Mouse (Mus musculus) heart, embryonic 11.5 days (tissue): ENCODE data around the gene Samsn1. TPM values are rescaled to one million over a fixed set of nuclear protein-coding genes. Genes with fewer than 3 reads are reported as not detected.

ENCODE experiments used
- ATAC-seq: fragments of 200-750 bp; cut with Nextera tagmentation; replicated peaks from 2 replicates; pipeline ENCODE4 v1.8.0; 2017; ENCODE audit warnings: moderate library complexity; ENCODE audit not compliant: insufficient number of reproducible peaks, low FRiP score, low TSS enrichment
- H3K27ac ChIP-seq: fragments of 300-500 bp; sonication (generic); 2 replicates; pipeline ENCODE4 v1.5.1; 2014; ENCODE audit warnings: mild to moderate bottlenecking, low read depth, low read length
- H3K27me3 ChIP-seq: fragments of 300-500 bp; sonication (generic); 2 replicates; pipeline ENCODE4 v1.6.1; 2014; ENCODE audit warnings: mild to moderate bottlenecking, low read length, mixed read lengths; ENCODE audit not compliant: control insufficient read depth, insufficient read depth
- H3K36me3 ChIP-seq: fragments of 300-500 bp; sonication (generic); 2 replicates; pipeline ENCODE4 v1.6.1; 2014; ENCODE audit warnings: mild to moderate bottlenecking, low read length, moderate library complexity, mixed read lengths; ENCODE audit not compliant: control insufficient read depth, insufficient read depth
- H3K4me1 ChIP-seq: fragments of 300-500 bp; sonication (generic); 2 replicates; pipeline ENCODE4 v1.6.1; 2014; ENCODE audit warnings: low read length; ENCODE audit not compliant: control insufficient read depth, insufficient read depth
- H3K4me2 ChIP-seq: fragments of 300-500 bp; sonication (generic); 2 replicates; pipeline ENCODE4 v1.6.1; 2014; ENCODE audit warnings: mild to moderate bottlenecking, moderate library complexity
- H3K4me3 ChIP-seq: fragments of 300-500 bp; sonication (generic); 2 replicates; pipeline ENCODE4 v1.5.1; 2014; ENCODE audit warnings: low read depth, low read length
- H3K9ac ChIP-seq: fragments of 300-500 bp; sonication (generic); 2 replicates; pipeline ENCODE4 v1.6.1; 2014; ENCODE audit warnings: mild to moderate bottlenecking, low read depth, low read length, moderate library complexity
- H3K9me3 ChIP-seq: fragments of 300-500 bp; sonication (generic); replicated peaks from 2 replicates; pipeline ENCODE4 v1.6.1; 2016; ENCODE audit warnings: low read length; ENCODE audit not compliant: control insufficient read depth
- WGBS: fragments of 180-500 bp; shearing (Covaris S2); extraction: QIAGEN DNeasy Blood & Tissue Kit; methylation state at CpG from one replicate; pipeline ENCODE4 v1.1.7; 2014; ENCODE audit not compliant: insufficient replicate concordance; 5-methylcytosine and 5-hydroxymethylcytosine counted together
- polyA plus RNA-seq: library from polyadenylated mRNA; unstranded; fragments of >200 nt; fragmentation: Nextera tagmentation; extraction: Ambion mirVana; gene quantifications from 2 replicates; pipeline ENCODE4 v1.2.1, GENCODE M21; 2014

Samsn1 gene
- polyA plus RNA-seq, 1 experiment from 2014 or later, result 1.5 TPM

DNA sequence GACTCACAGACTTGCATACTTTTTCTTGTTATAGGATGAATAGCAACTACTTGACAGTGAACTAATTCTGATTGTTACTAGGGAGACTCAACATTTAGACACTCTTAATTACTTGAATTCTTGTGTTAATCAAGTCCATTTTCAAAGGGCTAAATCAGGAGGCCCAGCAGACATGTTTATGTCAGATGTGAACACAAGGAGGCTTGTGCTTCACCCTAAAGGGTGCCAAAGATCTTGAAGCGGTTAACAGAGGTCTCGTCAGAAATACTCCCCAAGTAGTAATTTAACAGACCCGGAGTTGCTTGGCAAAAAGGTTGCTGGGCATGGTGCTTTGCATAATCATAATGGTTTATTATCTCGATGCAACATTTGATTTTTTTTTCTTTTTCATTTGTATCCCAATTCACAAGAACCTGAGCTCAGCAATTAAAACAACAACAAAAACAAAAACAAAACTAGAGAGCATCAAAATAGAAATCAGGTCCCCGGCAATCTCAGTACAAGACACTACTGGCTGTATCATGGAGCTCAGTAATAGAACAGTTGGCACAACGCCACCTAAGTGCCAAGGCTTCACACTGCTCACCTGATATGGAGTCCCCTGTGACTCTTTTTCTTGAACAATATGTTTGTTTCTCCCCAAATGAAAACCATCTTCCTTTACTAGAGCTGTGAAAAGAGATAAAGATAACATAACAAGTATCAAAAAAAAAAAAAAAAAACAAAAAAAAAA, 51.6 kb downstream of the Samsn1 start:
- H3K27ac ChIP-seq, result no peak overlapping the region

DNA sequence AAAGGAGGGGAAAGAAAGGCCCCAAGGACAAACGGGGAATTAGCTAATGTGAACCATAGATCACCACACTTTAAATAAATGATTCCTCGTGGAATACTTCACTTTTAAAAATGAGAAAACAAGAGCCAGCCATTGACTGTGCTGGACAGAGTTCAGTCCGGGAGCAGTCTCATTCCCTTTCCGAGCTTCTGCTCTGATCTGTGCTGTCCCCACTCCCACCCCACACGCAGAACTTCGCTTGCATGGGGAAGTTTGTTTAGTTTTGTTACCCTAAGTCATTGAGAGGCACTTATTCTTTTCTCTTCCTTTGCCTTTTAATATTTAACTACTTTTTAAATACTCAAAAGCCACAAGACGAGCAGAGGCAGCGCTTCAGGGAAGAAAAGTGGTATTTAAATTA, 60.1 kb downstream of the Samsn1 start:
- 73% methylated on average over 8 of the region's 8 CpGs for WGBS
- no peak overlapping the region for H3K4me3 ChIP-seq
- no peaks in the 10 kb centered on the region for H3K4me1 ChIP-seq
- H3K36me3 ChIP-seq, result no peaks in the 10 kb centered on the region
- H3K9ac ChIP-seq, result no peak overlapping the region
- no peak overlapping the region for H3K27ac ChIP-seq
- no peak for ATAC-seq
- H3K4me2 ChIP-seq, result no peak overlapping the region
- H3K27me3 ChIP-seq, result no peaks in the 10 kb centered on the region
- H3K9me3 ChIP-seq, result no peaks in the 10 kb centered on the region

More for the DNA sequence above, 51.6 kb downstream of the Samsn1 start:
- Histone ChIP-seq H3K4me2 (no peak overlapping the region), H3K4me3 (no peak overlapping the region), H3K4me1 (no peaks in the 10 kb centered on the region), H3K9ac (no peak overlapping the region), H3K27me3 (no peaks in the 10 kb centered on the region), H3K9me3 (no peaks in the 10 kb centered on the region), H3K36me3 (no peaks in the 10 kb centered on the region)
- 83% methylated on average over 6 of the region's 6 CpGs for WGBS
- ATAC-seq, result no peak

DNA sequence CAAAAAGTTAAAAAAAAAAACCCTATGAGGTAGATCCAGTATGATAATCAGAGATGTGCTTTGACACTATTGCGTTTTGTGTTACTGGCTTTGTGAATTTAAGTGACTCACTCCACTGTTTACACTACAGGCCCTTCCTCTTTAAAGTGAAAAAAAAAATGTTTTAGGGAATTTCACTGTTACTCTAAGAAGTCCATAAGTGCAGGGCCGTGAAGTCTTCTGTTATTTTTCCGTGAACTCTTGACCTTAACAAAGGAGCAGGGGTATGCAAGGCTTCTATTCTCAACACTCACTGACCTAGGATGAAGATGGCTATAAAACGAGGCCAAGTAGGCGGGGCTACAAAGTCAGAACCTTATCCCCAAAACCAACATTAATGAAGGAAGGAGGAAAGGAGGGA, 60.6 kb downstream of the Samsn1 start:
- WGBS, result 50% methylated on average over 5 of the region's 5 CpGs
- H3K27me3 ChIP-seq, result no peaks in the 10 kb centered on the region
- no peak overlapping the region for H3K9ac ChIP-seq
- H3K4me3 ChIP-seq, result no peak overlapping the region
- no peak overlapping the region for H3K27ac ChIP-seq
- no peaks in the 10 kb centered on the region for H3K9me3 ChIP-seq
- no peaks in the 10 kb centered on the region for H3K36me3 ChIP-seq
- no peaks in the 10 kb centered on the region for H3K4me1 ChIP-seq
- no peak for ATAC-seq
- H3K4me2 ChIP-seq, result no peak overlapping the region

DNA sequence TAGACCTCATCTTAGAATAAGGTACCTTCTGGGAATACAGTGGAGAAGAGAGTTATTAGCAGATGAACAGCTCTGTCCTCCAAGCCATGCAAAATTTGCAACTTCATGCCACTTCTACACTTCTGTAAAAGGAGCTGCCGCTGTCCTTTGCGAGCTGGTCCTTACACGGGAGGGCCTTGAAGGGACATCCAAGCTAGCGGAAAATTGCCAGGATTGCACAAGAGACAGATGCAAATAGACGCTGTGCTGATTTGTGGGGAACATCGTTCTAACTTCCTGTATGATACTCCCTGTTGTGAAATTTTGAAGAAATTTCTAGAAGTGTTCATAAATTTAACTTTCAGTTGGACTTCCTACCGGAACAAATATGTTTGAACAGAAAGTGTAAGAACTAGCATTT, 61.0 kb downstream of the Samsn1 start:
- no peak overlapping the region for H3K9ac ChIP-seq
- whole genome bisulfite sequencing, result 87% methylated on average over 7 of the region's 7 CpGs
- H3K4me3 ChIP-seq, result no peak overlapping the region
- H3K27ac ChIP-seq, result no peak overlapping the region
- no peaks in the 10 kb centered on the region for H3K27me3 ChIP-seq
- H3K4me1 ChIP-seq, result no peaks in the 10 kb centered on the region
- no peaks in the 10 kb centered on the region for H3K9me3 ChIP-seq
- no peaks in the 10 kb centered on the region for H3K36me3 ChIP-seq
- no peak overlapping the region for H3K4me2 ChIP-seq
- no peak for ATAC-seq

DNA sequence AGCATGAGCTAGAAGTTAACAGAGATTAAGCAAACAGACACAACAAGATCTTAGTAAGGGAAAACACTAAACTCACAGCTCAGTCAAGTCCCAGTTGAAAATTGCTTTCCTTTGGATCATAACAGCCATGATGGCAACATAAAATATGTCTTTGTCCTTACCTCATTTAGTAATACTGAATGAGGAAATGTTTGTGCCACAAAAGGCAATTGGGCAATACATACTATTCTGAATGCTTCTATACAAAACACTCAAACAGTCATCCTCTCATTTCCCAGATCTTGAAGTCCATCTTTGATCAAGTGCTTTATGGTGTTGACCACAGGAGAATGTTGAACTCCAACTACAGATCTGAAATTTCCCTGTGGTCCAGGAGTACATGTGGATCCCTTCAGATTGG, 88.7 kb downstream of the Samsn1 start:
- H3K27me3 ChIP-seq, result no peaks in the 10 kb centered on the region
- no peaks in the 10 kb centered on the region for H3K9me3 ChIP-seq
- no peaks in the 10 kb centered on the region for H3K4me1 ChIP-seq
- no peak overlapping the region for H3K9ac ChIP-seq
- no peak overlapping the region for H3K27ac ChIP-seq
- no peak for ATAC-seq
- H3K4me3 ChIP-seq, result no peak overlapping the region
- H3K36me3 ChIP-seq, result no peaks in the 10 kb centered on the region
- H3K4me2 ChIP-seq, result no peak overlapping the region

DNA sequence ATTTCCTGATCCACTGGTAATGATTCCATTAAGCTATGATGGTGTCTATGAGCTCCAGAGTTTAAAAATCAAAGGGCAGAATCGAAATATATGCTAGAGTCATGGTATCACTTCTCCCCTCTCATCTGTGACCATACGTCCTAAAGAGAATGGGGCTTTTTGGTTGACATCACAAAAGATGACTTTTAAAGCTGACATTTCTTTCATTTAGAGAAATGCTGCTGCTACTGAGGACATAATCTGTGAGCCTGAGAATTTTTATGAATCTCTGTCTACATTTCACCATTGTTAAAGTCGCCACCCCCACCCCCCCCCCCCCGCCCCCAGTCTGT, 91.9 kb downstream of the Samsn1 start:
- 79% methylated on average over 4 of the region's 4 CpGs for WGBS

DNA sequence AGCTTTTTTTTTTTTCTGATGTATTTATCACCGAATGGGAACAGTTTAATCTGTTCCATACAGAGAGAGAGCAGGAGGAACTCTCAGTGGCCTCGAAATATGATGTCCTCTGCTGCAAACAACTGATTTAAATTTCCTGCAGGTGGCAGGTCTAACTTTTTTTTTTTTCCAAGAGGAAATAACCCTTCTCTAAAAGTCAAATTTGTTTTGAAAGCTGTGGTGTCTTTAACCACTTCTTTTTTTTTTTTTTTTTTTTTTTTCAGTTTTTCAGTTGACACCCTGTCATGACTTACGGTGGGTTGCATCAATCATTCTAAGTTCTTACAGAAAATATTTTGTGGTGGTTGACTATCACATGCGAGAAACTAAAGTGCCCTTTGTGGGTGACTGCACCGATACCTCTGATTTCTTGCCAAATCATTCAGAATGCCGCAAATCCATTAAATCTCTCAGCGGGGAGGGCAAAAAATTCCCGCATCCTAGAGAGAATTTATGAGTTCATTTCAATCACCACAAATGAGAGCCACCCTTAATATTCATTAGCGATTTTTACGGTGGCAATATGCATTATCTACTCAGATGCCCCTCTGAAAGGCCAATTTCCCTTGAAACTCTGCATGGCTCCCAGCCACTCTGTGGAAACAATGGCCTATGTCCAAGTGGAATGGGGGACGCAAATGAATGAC, 92.4 kb downstream of the Samsn1 start:
- Histone ChIP-seq H3K36me3 (no peaks in the 10 kb centered on the region), H3K4me3 (no peak overlapping the region), H3K4me1 (no peaks in the 10 kb centered on the region), H3K27me3 (no peaks in the 10 kb centered on the region), H3K9ac (no peak overlapping the region), H3K9me3 (no peaks in the 10 kb centered on the region), H3K27ac (no peak overlapping the region), H3K4me2 (no peak overlapping the region)
- WGBS, result 82% methylated on average over 11 of the region's 11 CpGs
- no peak for ATAC-seq

More for the DNA sequence above, 91.9 kb downstream of the Samsn1 start:
- no peaks in the 10 kb centered on the region for H3K27me3 ChIP-seq
- H3K9me3 ChIP-seq, result no peaks in the 10 kb centered on the region
- no peak overlapping the region for H3K27ac ChIP-seq
- no peak overlapping the region for H3K4me2 ChIP-seq
- no peak overlapping the region for H3K4me3 ChIP-seq
- ATAC-seq, result no peak
- H3K4me1 ChIP-seq, result no peaks in the 10 kb centered on the region
- H3K36me3 ChIP-seq, result no peaks in the 10 kb centered on the region
- no peak overlapping the region for H3K9ac ChIP-seq

DNA sequence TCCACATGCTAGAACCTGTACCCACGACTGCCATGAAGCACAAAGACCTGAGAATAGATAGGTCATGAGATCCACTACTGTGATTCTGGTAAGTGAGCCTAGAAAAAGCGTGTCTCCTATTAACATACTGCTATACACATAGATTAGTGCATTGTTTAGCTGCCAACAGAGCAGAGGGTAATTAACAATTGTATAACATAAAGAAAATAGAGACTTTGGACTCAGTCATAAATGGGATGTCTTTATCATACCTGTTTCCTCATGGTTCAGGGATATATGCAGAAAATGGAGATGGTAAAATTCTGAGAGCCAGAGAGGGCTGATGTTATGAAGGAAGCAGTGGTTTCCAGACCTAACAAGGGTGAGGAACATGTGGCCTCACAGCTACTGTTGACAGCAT, 95.6 kb downstream of the Samsn1 start:
- H3K36me3 ChIP-seq, result no peaks in the 10 kb centered on the region
- no peak overlapping the region for H3K9ac ChIP-seq
- H3K4me3 ChIP-seq, result no peak overlapping the region
- H3K4me2 ChIP-seq, result no peak overlapping the region
- H3K27me3 ChIP-seq, result no peaks in the 10 kb centered on the region
- ATAC-seq, result no peak
- H3K4me1 ChIP-seq, result no peaks in the 10 kb centered on the region
- WGBS, result 80% methylated on average over 2 of the region's 2 CpGs
- no peak overlapping the region for H3K27ac ChIP-seq
- no peaks in the 10 kb centered on the region for H3K9me3 ChIP-seq

DNA sequence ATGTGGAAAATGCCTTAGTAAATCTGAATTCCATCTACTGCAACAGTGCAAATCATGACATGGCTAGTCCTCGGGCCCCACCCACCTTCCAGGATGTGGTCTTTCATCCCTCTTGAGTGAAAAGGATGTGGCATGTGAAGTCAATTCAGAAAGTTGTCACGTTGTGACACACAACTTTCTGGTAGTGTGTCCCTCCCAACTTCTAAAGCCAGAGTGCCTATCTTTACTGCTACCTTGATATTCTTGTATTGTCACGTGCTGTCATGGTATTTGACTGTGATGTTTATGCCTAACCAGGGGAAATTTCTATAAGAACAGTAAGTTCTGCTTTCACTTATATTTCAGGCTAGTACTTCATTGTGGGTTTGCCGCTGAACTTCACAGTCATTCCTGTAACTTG, 101.2 kb downstream of the Samsn1 start:
- no peak for ATAC-seq
- H3K4me3 ChIP-seq, result no peak overlapping the region
- no peaks in the 10 kb centered on the region for H3K36me3 ChIP-seq
- H3K4me1 ChIP-seq, result no peaks in the 10 kb centered on the region; the same call in 1 of the 2 replicates
- no peak overlapping the region for H3K27ac ChIP-seq
- 76% methylated on average over 4 of the region's 4 CpGs for WGBS
- no peak overlapping the region for H3K4me2 ChIP-seq
- H3K9ac ChIP-seq, result no peak overlapping the region
- no peaks in the 10 kb centered on the region for H3K9me3 ChIP-seq
- no peaks in the 10 kb centered on the region for H3K27me3 ChIP-seq
